Mouse (Mus musculus) hindlimb bud, embryonic 11.5 days (tissue): Measurements from ENCODE around the gene Ankrd33b.

ENCODE experiments used
- DNase-seq: peaks from one replicate; pipeline ENCODE4 v3.0.0-alpha.2; 2012; ENCODE audit warnings: low read depth, low spot score; ENCODE audit errors: extremely low spot score

Ankrd33b gene

GRCm38 (mm10) chr15:31306726-31307125 lies 60.8 kb downstream of the Ankrd33b start:
- no peak for DNase-seq

- no peak for DNase-seq
Measured at GRCm38 (mm10) chr15:31305181-31305580, 62.3 kb downstream of the Ankrd33b start.

- DNase-seq = no peak
Measured at GRCm38 (mm10) chr15:31304302-31304701, 63.2 kb downstream of the Ankrd33b start.

GRCm38 (mm10) chr15:31302293-31302990 lies 65.1 kb downstream of the Ankrd33b start:
- no peak for DNase-seq

GRCm38 (mm10) chr15:31299258-31299917 lies 68.1 kb downstream of the Ankrd33b start:
- DNase-seq = no peak

- DNase-seq = no peak
Measured at GRCm38 (mm10) chr15:31297777-31298137, 69.8 kb downstream of the Ankrd33b start.

- no peak for DNase-seq
Measured at GRCm38 (mm10) chr15:31296882-31297776, 70.4 kb downstream of the Ankrd33b start.

- no peak for DNase-seq
Measured at GRCm38 (mm10) chr15:31294311-31294710, 73.2 kb downstream of the Ankrd33b start.

GRCm38 (mm10) chr15:31292627-31293026 lies 74.9 kb downstream of the Ankrd33b start:
- DNase-seq = no peak

GRCm38 (mm10) chr15:31285695-31286094 lies 81.8 kb downstream of the Ankrd33b start:
- DNase-seq = no peak

- DNase-seq = no peak
Measured at GRCm38 (mm10) chr15:31284922-31285631, 82.4 kb downstream of the Ankrd33b start.

- no peak for DNase-seq
Measured at GRCm38 (mm10) chr15:31284142-31284541, 83.4 kb downstream of the Ankrd33b start.

- no peak for DNase-seq
Measured at GRCm38 (mm10) chr15:31282353-31282752, 85.2 kb downstream of the Ankrd33b start.

GRCm38 (mm10) chr15:31281830-31282229 lies 85.7 kb downstream of the Ankrd33b start:
- DNase-seq = no peak

GRCm38 (mm10) chr15:31280683-31281082 lies 86.8 kb downstream of the Ankrd33b start:
- DNase-seq = no peak

- no peak for DNase-seq
Measured at GRCm38 (mm10) chr15:31280059-31280458, 87.5 kb downstream of the Ankrd33b start.

GRCm38 (mm10) chr15:31279577-31280004 lies 87.9 kb downstream of the Ankrd33b start:
- no peak for DNase-seq

GRCm38 (mm10) chr15:31279120-31279519 lies 88.4 kb downstream of the Ankrd33b start:
- DNase-seq = no peak

- no peak for DNase-seq
Measured at GRCm38 (mm10) chr15:31278090-31278489, 89.4 kb downstream of the Ankrd33b start.

- no peak for DNase-seq
Measured at GRCm38 (mm10) chr15:31273509-31273908, 94.0 kb downstream of the Ankrd33b start.

- no peak for DNase-seq
Measured at GRCm38 (mm10) chr15:31272695-31273094, 94.8 kb downstream of the Ankrd33b start.
